Mouse (Mus musculus) telencephalon, adult 2 months (tissue): ENCODE results near the gene Map1b.

Experiments used
- DNase-seq: peaks from one replicate; pipeline ENCODE4 v3.0.0-alpha.2; 2011; ENCODE audit warnings: low read depth, low spot score

The Map1b gene

GRCm38 (mm10) chr13:99489998-99490397, 26.3 kb downstream of the Map1b start:
- DNase-seq, result no peak

- no peak for DNase-seq
Observed at GRCm38 (mm10) chr13:99489175-99489574, 27.2 kb downstream of the Map1b start.

GRCm38 (mm10) chr13:99485861-99486260, 30.5 kb downstream of the Map1b start:
- DNase-seq, result no peak

- DNase-seq, result peak; percentile 62
Observed at GRCm38 (mm10) chr13:99485331-99485733, 31.0 kb downstream of the Map1b start.

- no peak for DNase-seq
Observed at GRCm38 (mm10) chr13:99484905-99485304, 31.4 kb downstream of the Map1b start.

- DNase-seq, result no peak
Observed at GRCm38 (mm10) chr13:99483433-99483832, 32.9 kb downstream of the Map1b start.

- no peak for DNase-seq
Observed at GRCm38 (mm10) chr13:99475488-99475887, 40.9 kb downstream of the Map1b start.

- no peak for DNase-seq
Observed at GRCm38 (mm10) chr13:99475033-99475432, 41.3 kb downstream of the Map1b start.

- DNase-seq, result no peak
Observed at GRCm38 (mm10) chr13:99474108-99474507, 42.2 kb downstream of the Map1b start.

GRCm38 (mm10) chr13:99472028-99472427, 44.3 kb downstream of the Map1b start:
- DNase-seq, result no peak

GRCm38 (mm10) chr13:99470084-99470483, 46.3 kb downstream of the Map1b start:
- DNase-seq, result no peak

- no peak for DNase-seq
Observed at GRCm38 (mm10) chr13:99468267-99468666, 48.1 kb downstream of the Map1b start.

GRCm38 (mm10) chr13:99466811-99467315, 49.5 kb downstream of the Map1b start:
- no peak for DNase-seq

- no peak for DNase-seq
Observed at GRCm38 (mm10) chr13:99466064-99466463, 50.3 kb downstream of the Map1b start.

- DNase-seq, result no peak
Observed at GRCm38 (mm10) chr13:99464551-99464950, 51.8 kb downstream of the Map1b start.

- no peak for DNase-seq
Observed at GRCm38 (mm10) chr13:99461886-99462285, 54.5 kb downstream of the Map1b start.

GRCm38 (mm10) chr13:99459612-99460011, 56.7 kb downstream of the Map1b start:
- no peak for DNase-seq

- DNase-seq, result no peak
Observed at GRCm38 (mm10) chr13:99458658-99459386, 57.5 kb downstream of the Map1b start.

GRCm38 (mm10) chr13:99454977-99455376, 61.4 kb downstream of the Map1b start:
- DNase-seq, result no peak

- no peak for DNase-seq
Observed at GRCm38 (mm10) chr13:99452444-99452843, 63.9 kb downstream of the Map1b start.

- DNase-seq, result no peak
Observed at GRCm38 (mm10) chr13:99451276-99451675, 65.1 kb downstream of the Map1b start.

- no peak for DNase-seq
Observed at GRCm38 (mm10) chr13:99450766-99451165, 65.6 kb downstream of the Map1b start.

- DNase-seq, result no peak
Observed at GRCm38 (mm10) chr13:99449547-99449946, 66.8 kb downstream of the Map1b start.

GRCm38 (mm10) chr13:99448278-99448677, 68.1 kb downstream of the Map1b start:
- DNase-seq, result no peak
